Mouse (Mus musculus) G1E (cell line): ENCODE measurements around the gene Lefty1.

Experiments
- CTCF ChIP-seq: IDR thresholded peaks from 2 replicates; pipeline ENCODE4 v1.5.1; 2012; ENCODE audit warnings: low read depth, low read length, inconsistent platforms, mixed read lengths
- GATA1 ChIP-seq: IDR thresholded peaks from 2 replicates; pipeline ENCODE4 v1.6.1; 2012; ENCODE audit warnings: borderline replicate concordance, low read length, inconsistent platforms, mixed read lengths
- GATA2 ChIP-seq: IDR thresholded peaks from 2 replicates; pipeline ENCODE4 v1.6.1; 2012; ENCODE audit warnings: low read depth, low read length, inconsistent platforms, borderline replicate concordance
- POLR2AphosphoS5 ChIP-seq: IDR thresholded peaks from 2 replicates; pipeline ENCODE4 v1.6.1; 2012; ENCODE audit warnings: low read depth, low read length, inconsistent platforms; ENCODE audit not compliant: insufficient replicate concordance
- TAL1 ChIP-seq: conservative IDR thresholded peaks from 2 replicates; pipeline ENCODE4 v1.6.1; 2012; ENCODE audit warnings: low read depth, low read length, inconsistent platforms, mixed read lengths

GRCm38 (mm10) chr1:180904039-180904814, 30.6 kb upstream of the Lefty1 start, which contains the start of gene Pycr2:
- TF ChIP-seq GATA1 = no peak
- TF ChIP-seq CTCF = no peak
- TF ChIP-seq TAL1 = no peak
- no peak for TF ChIP-seq GATA2
- 0 out of 2 replicates have a peak, but pooled peaks have one; percentile 50 for TF ChIP-seq POLR2AphosphoS5
